Mouse (Mus musculus) heart, adult 2 months (tissue): ENCODE measurements around the gene Smug1.

ENCODE experiments used
- CTCF ChIP-seq: fragments of 200-600 bp; IDR thresholded peaks from 2 replicates; pipeline ENCODE4 v1.8.1; 2022; ENCODE audit warnings: antibody characterized with exemption, mild to moderate bottlenecking, moderate library complexity
- POLR2A ChIP-seq: fragments of 200-500 bp; IDR thresholded peaks from 2 replicates; pipeline ENCODE4 v1.6.1; 2011; ENCODE audit warnings: mild to moderate bottlenecking, low read depth, low read length, control low read depth; ENCODE audit not compliant: insufficient read depth

DNA sequence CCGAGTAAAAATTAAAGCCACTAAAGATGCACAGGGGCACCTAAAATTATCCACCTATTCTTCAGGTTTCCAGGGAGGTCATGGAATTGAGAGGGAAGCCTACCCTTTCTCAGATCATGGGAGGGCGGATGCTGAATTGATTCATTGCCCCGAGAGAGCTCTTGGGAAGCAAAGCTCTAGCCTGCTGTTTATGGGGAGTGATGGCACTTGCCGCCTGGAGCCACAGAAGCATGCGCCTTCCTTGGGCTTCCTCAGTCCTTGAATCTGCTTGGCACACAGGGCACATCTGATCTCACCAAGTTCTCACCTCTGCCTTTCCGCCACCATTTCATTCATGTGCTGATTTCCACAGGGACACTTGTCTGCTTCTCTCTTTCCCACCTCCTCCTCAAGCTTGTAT, 20.9 kb upstream of the Smug1 start:
- TF ChIP-seq POLR2A: no peak
- no peak for TF ChIP-seq CTCF
